Mouse (Mus musculus): ENCODE measurements around the gene Grin2b. TPM values are rescaled to one million over a fixed set of nuclear protein-coding genes. Genes with fewer than 3 reads are reported as not detected.

Gene Grin2b
- polyA plus RNA-seq, 1 experiment = 76.8 TPM

DNA sequence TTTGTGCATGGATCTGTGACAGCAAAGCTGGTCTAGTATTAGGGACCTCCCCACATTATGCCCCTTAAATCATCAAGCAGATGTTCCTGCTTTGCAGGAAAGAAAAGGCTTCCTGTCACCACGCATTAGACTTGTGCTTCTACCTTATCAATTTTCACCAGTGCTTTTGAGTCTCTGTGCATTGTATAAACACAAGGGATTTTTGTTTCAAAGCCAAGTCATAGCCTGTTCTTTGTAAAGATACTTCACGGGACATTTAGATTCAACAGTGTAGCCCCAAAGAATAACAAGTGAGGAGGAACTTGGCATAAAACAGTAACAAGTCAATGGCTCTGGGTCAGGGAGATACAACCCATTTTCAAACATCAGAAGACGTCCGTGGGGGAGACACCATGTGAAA lies 498.9 kb downstream of the Grin2b start:
- Histone ChIP-seq H3K27ac (ENCODE audit: insufficient read depth, low read depth, low read length) (no peak overlapping the region), H3K4me3 (ENCODE audit: insufficient read depth, low read depth, low read length) (no peak overlapping the region), H3K4me1 (ENCODE audit: control insufficient read depth, insufficient read depth, low read length) (no peaks in the 10 kb centered on the region)
- 57% methylated on average over 4 of the region's 4 CpGs for WGBS
- TF ChIP-seq POLR2A (IDR thresholded peaks at IDR 0.05; ENCODE audit: insufficient read depth, low read depth, low read length) (no peak), CTCF (IDR thresholded peaks at IDR 0.05; ENCODE audit: insufficient read depth, low read depth, low read length) (no peak)

- TF ChIP-seq CTCF (IDR thresholded peaks at IDR 0.05; ENCODE audit: insufficient read depth, low read depth, low read length) = no peak
- no peak for TF ChIP-seq POLR2A (IDR thresholded peaks at IDR 0.05; ENCODE audit: insufficient read depth, low read depth, low read length)
- no peak overlapping the region for H3K4me3 ChIP-seq (ENCODE audit: insufficient read depth, low read depth, low read length)
- no peak overlapping the region for H3K27ac ChIP-seq (ENCODE audit: insufficient read depth, low read depth, low read length)
- H3K4me1 ChIP-seq (ENCODE audit: control insufficient read depth, insufficient read depth, low read length) = no peaks in the 10 kb centered on the region
Observed at GRCm38 (mm10) chr6:135672003-135672402, 501.3 kb downstream of the Grin2b start.

Other genes starting within 250 kb of the Grin2b start
- gene Gm8994, start 154.0 kb upstream of the Grin2b start, polyA plus RNA-seq (2012; ENCODE audit: insufficient read depth, insufficient read length, low replicate concordance, missing spikeins) = not detected in 2 replicates
- gene E330021D16Rik, start 242.1 kb upstream of the Grin2b start, polyA plus RNA-seq (2012; ENCODE audit: insufficient read depth, insufficient read length, low replicate concordance, missing spikeins) = not detected in 2 replicates

All from olfactory bulb, adult 2 months (tissue).